Mouse (Mus musculus): ENCODE measurements around the gene 1700006A11Rik. TPM values are rescaled to one million over a fixed set of nuclear protein-coding genes. Genes with fewer than 3 reads are reported as not detected.
"Not testable (repeated sequence)": the region's sequence is repeated elsewhere in the genome, so short reads cannot be mapped to it uniquely, and the experiment has no call there.

The 1700006A11Rik gene
- not detected in 2 replicates for polyA plus RNA-seq (2012)

- H3K4me3 ChIP-seq (replicated peaks), result no peak within 1 kb of the TSS
- TF ChIP-seq TAL1 (IDR thresholded peaks at IDR 0.05; ENCODE audit: low read length) (no peak), GATA1 (IDR thresholded peaks at IDR 0.05; ENCODE audit: low read length) (no peak)
- no peaks in the 10 kb centered on the region for H3K4me1 ChIP-seq (ENCODE audit: control insufficient read depth)
- peaks cover 6% of the 10 kb centered on the region; the same call in 1 of the 2 replicates for H3K9me3 ChIP-seq (ENCODE audit: control insufficient read depth, low read length)
- no peaks in the 10 kb centered on the region for H3K36me3 ChIP-seq (ENCODE audit: control insufficient read depth)
- H3K27me3 ChIP-seq (ENCODE audit: control insufficient read depth), result no peaks in the 10 kb centered on the region
Measured at GRCm38 (mm10) chr3:124425940-124426339, at the start of gene 1700006A11Rik. Gene 1700006A11Rik, minus strand, starts transcription at chr3:124426040.

- not testable (repeated sequence) for H3K4me1 ChIP-seq (ENCODE audit: control insufficient read depth); H3K9me3 ChIP-seq (ENCODE audit: control insufficient read depth, low read length); H3K4me3 ChIP-seq (replicated peaks); H3K36me3 ChIP-seq (ENCODE audit: control insufficient read depth); H3K27me3 ChIP-seq (ENCODE audit: control insufficient read depth)
Measured at GRCm38 (mm10) chr3:124474291-124474690, 48.5 kb upstream of the 1700006A11Rik start.

GRCm38 (mm10) chr3:124466102-124466730 lies 40.4 kb upstream of the 1700006A11Rik start:
- TF ChIP-seq TAL1 (IDR thresholded peaks at IDR 0.05; ENCODE audit: low read length), result no peak
- TF ChIP-seq GATA1 (IDR thresholded peaks at IDR 0.05; ENCODE audit: low read length), result no peak
- Histone ChIP-seq H3K36me3 (ENCODE audit: control insufficient read depth) (no peaks in the 10 kb centered on the region), H3K4me1 (ENCODE audit: control insufficient read depth) (no peaks in the 10 kb centered on the region), H3K4me3 (replicated peaks) (no peak overlapping the region), H3K9me3 (ENCODE audit: control insufficient read depth, low read length) (no peaks in the 10 kb centered on the region), H3K27me3 (ENCODE audit: control insufficient read depth) (no peaks in the 10 kb centered on the region)

- H3K4me3 ChIP-seq (replicated peaks), result no peak overlapping the region
- no peaks in the 10 kb centered on the region for H3K4me1 ChIP-seq (ENCODE audit: control insufficient read depth)
- no peaks in the 10 kb centered on the region for H3K36me3 ChIP-seq (ENCODE audit: control insufficient read depth)
- no peaks in the 10 kb centered on the region for H3K27me3 ChIP-seq (ENCODE audit: control insufficient read depth)
- no peak for TF ChIP-seq GATA1 (IDR thresholded peaks at IDR 0.05; ENCODE audit: low read length)
- no peak for TF ChIP-seq TAL1 (IDR thresholded peaks at IDR 0.05; ENCODE audit: low read length)
- H3K9me3 ChIP-seq (ENCODE audit: control insufficient read depth, low read length), result peaks cover 6% of the 10 kb centered on the region
Measured at GRCm38 (mm10) chr3:124392201-124392600, 33.6 kb downstream of the 1700006A11Rik start.

- Histone ChIP-seq H3K9me3 (ENCODE audit: control insufficient read depth, low read length) (peaks cover 6% of the 10 kb centered on the region), H3K36me3 (ENCODE audit: control insufficient read depth) (no peaks in the 10 kb centered on the region), H3K4me3 (replicated peaks) (no peak overlapping the region), H3K27me3 (ENCODE audit: control insufficient read depth) (no peaks in the 10 kb centered on the region), H3K4me1 (ENCODE audit: control insufficient read depth) (no peaks in the 10 kb centered on the region)
- no peak for TF ChIP-seq TAL1 (IDR thresholded peaks at IDR 0.05; ENCODE audit: low read length)
- TF ChIP-seq GATA1 (IDR thresholded peaks at IDR 0.05; ENCODE audit: low read length), result no peak
Measured at GRCm38 (mm10) chr3:124390101-124390500, 35.7 kb downstream of the 1700006A11Rik start.

DNA sequence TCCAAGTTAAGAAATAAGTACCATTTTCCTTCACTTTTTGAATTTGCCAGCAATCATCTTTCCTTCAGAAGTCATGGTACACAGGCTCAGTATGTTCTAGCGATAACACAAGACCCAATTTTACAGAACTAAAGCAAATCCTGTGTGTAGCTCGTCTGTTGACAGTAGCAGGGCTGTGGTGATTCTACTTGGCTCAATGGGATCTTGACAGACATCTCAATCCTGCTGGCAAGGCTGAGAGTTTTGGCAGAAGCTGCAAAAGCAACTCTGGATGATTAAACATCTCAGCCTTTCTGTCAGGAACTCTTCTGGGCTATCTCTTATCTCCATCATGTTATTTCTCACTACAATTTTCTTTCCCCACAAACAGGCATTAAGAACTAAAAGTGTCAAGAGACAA lies 36.2 kb downstream of the 1700006A11Rik start:
- peaks cover 8% of the 10 kb centered on the region for H3K9me3 ChIP-seq (ENCODE audit: control insufficient read depth, low read length)
- no peaks in the 10 kb centered on the region for H3K27me3 ChIP-seq (ENCODE audit: control insufficient read depth)
- H3K36me3 ChIP-seq (ENCODE audit: control insufficient read depth), result no peaks in the 10 kb centered on the region
- H3K4me1 ChIP-seq (ENCODE audit: control insufficient read depth), result no peaks in the 10 kb centered on the region
- TF ChIP-seq TAL1 (IDR thresholded peaks at IDR 0.05; ENCODE audit: low read length) (no peak), GATA1 (IDR thresholded peaks at IDR 0.05; ENCODE audit: low read length) (no peak)
- no peak overlapping the region for H3K4me3 ChIP-seq (replicated peaks)

- H3K4me3 ChIP-seq (replicated peaks); H3K27me3 ChIP-seq (ENCODE audit: control insufficient read depth); H3K4me1 ChIP-seq (ENCODE audit: control insufficient read depth); H3K36me3 ChIP-seq (ENCODE audit: control insufficient read depth); H3K9me3 ChIP-seq (ENCODE audit: control insufficient read depth, low read length): not testable (repeated sequence)
Measured at GRCm38 (mm10) chr3:124385377-124385776, 40.5 kb downstream of the 1700006A11Rik start.

- Histone ChIP-seq H3K36me3 (ENCODE audit: control insufficient read depth) (no peaks in the 10 kb centered on the region), H3K4me3 (replicated peaks) (no peak overlapping the region), H3K4me1 (ENCODE audit: control insufficient read depth) (no peaks in the 10 kb centered on the region), H3K9me3 (ENCODE audit: control insufficient read depth, low read length) (no peaks in the 10 kb centered on the region), H3K27me3 (ENCODE audit: control insufficient read depth) (no peaks in the 10 kb centered on the region)
- TF ChIP-seq GATA1 (IDR thresholded peaks at IDR 0.05; ENCODE audit: low read length) (no peak), TAL1 (IDR thresholded peaks at IDR 0.05; ENCODE audit: low read length) (no peak)
Measured at GRCm38 (mm10) chr3:124372031-124372430, 53.8 kb downstream of the 1700006A11Rik start.

GRCm38 (mm10) chr3:124357533-124357932 lies 68.3 kb downstream of the 1700006A11Rik start:
- Histone ChIP-seq H3K4me1 (ENCODE audit: control insufficient read depth) (no peaks in the 10 kb centered on the region), H3K27me3 (ENCODE audit: control insufficient read depth) (no peaks in the 10 kb centered on the region), H3K36me3 (ENCODE audit: control insufficient read depth) (no peaks in the 10 kb centered on the region), H3K9me3 (ENCODE audit: control insufficient read depth, low read length) (no peaks in the 10 kb centered on the region), H3K4me3 (replicated peaks) (no peak overlapping the region)
- TF ChIP-seq GATA1 (IDR thresholded peaks at IDR 0.05; ENCODE audit: low read length) (no peak), TAL1 (IDR thresholded peaks at IDR 0.05; ENCODE audit: low read length) (no peak)

Other genes with a start within 250 kb of the 1700006A11Rik start
- 0.01 and 0.03 TPM in 2 replicates for gene Tram1l1, start 105.2 kb downstream of the 1700006A11Rik start, polyA plus RNA-seq (2012)
- not detected in 2 replicates for gene 1700003H04Rik, start 155.1 kb upstream of the 1700006A11Rik start, polyA plus RNA-seq (2012)

Measured in erythroblast, embryonic 14.5 days (primary cell).